In the genomic region with DNA sequence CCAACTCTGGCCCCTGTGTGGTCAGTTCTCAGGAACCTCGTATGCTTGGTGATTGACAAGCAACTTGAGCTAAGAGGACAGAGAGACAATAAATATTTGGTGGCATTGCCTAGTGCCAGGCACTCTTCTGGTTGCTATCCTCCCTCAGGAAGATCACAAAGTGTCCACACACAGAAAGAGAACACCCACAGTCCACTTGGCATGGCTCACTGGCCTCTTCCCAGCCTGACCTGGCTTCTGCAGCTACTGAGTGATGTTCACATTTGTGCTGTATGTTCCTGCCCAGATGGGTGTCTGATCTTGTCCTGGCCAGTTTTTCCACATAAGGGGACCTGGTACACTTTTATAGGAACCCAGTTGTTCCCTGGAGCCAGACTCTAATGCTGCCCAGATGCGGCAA, we compare ENCODE assay signal across 16 mouse cellular contexts.
A peak's percentile ranks its signal among the peaks of the same experiment; 100 is the strongest.
DNase-seq lines count a peak whose midpoint lies in the region; ATAC-seq lines count a peak whose summit lies in the region.
"Had no signal": no experiment of that assay in that cellular context is flagged by ENCODE, and none has a peak within 500 bp of the region (broad histone marks: within the 10 kb centered on the region; RNA-seq: fewer than 3 reads in every experiment).

No protein-coding gene starts in this region.

- intact Hi-C loops in heart, postnatal 10 days (cut with DNase I): no loop called here

- ATAC-seq in heart, embryonic 11.5 days (replicated peaks; ENCODE audit: insufficient number of reproducible peaks, low FRiP score, low TSS enrichment): no peak
- peak; percentile 19; the same call in 1 of the 2 replicates for ATAC-seq in intestine, embryonic 15.5 days
- ATAC-seq: CD4-positive, CD25-positive, alpha-beta regulatory T cell, adult 4 months; Patski had no signal

- no peak overlapping the region for H3K27ac ChIP-seq in heart, embryonic 11.5 days (ENCODE audit: low read depth, low read length)
- H3K27ac ChIP-seq in intestine, embryonic 15.5 days: 0 out of 2 replicates have a peak overlapping the region, but pooled peaks have one; percentile 15
- H3K27ac ChIP-seq: forebrain, embryonic 12.5 days; limb, embryonic 15.5 days; macrophage had no signal

- WGBS in heart, embryonic 11.5 days (ENCODE audit: insufficient replicate concordance): 53% methylated on average over 2 of the region's 2 CpGs
- 31% methylated on average over 2 of the region's 2 CpGs for WGBS in intestine, embryonic 15.5 days

- H3K9ac ChIP-seq in heart, embryonic 11.5 days (ENCODE audit: low read depth, low read length): no peak overlapping the region
- no peak overlapping the region for H3K9ac ChIP-seq in intestine, embryonic 15.5 days
- H3K9ac ChIP-seq: forebrain, embryonic 12.5 days; limb, embryonic 15.5 days had no signal

- H3K4me2 ChIP-seq in heart, embryonic 11.5 days: no peak overlapping the region
- H3K4me2 ChIP-seq in intestine, embryonic 15.5 days (replicated peaks): no peak overlapping the region
- H3K4me2 ChIP-seq: forebrain, embryonic 12.5 days; limb, embryonic 15.5 days had no signal

- H3K4me1 ChIP-seq in heart, embryonic 11.5 days (ENCODE audit: control insufficient read depth, insufficient read depth, low read length): peaks cover 8% of the 10 kb centered on the region
- peaks cover 23% of the 10 kb centered on the region for H3K4me1 ChIP-seq in intestine, embryonic 15.5 days (replicated peaks)

- DNase-seq in heart, postnatal 10 days: peak; percentile 30 to 36
- peak; percentile 87 for DNase-seq in adipocyte (ENCODE audit: low spot score)
- peak; percentile 62 for DNase-seq in cerebellum, adult 8-10 months
- DNase-seq in kidney, postnatal 36 days: no peak
- no peak for DNase-seq in embryo, embryonic 9.5 days (ENCODE audit: extremely low spot score)
- DNase-seq in kidney, postnatal 14 days: no peak
- DNase-seq: adrenal gland, postnatal 36 days; kidney, adult 9 months; thymus, postnatal 36 days had no signal

- H3K9me3 ChIP-seq in heart, embryonic 11.5 days (replicated peaks; ENCODE audit: control insufficient read depth, low read length): no peaks in the 10 kb centered on the region
- H3K9me3 ChIP-seq in intestine, embryonic 15.5 days: no peaks in the 10 kb centered on the region
- H3K9me3 ChIP-seq: forebrain, embryonic 12.5 days; limb, embryonic 15.5 days had no signal

- no peaks in the 10 kb centered on the region for H3K36me3 ChIP-seq in heart, embryonic 11.5 days (ENCODE audit: control insufficient read depth, insufficient read depth, low read length)
- no peaks in the 10 kb centered on the region for H3K36me3 ChIP-seq in intestine, embryonic 15.5 days
- H3K36me3 ChIP-seq: forebrain, embryonic 12.5 days; limb, embryonic 15.5 days had no signal

- peaks cover 2% of the 10 kb centered on the region; the same call in 1 of the 2 replicates for H3K27me3 ChIP-seq in heart, embryonic 11.5 days (ENCODE audit: control insufficient read depth, insufficient read depth, low read length)
- H3K27me3 ChIP-seq in intestine, embryonic 15.5 days (replicated peaks): no peaks in the 10 kb centered on the region
- H3K27me3 ChIP-seq: Patski had no signal

- H3K4me3 ChIP-seq in heart, embryonic 11.5 days (ENCODE audit: low read depth, low read length): no peak overlapping the region
- H3K4me3 ChIP-seq in intestine, embryonic 15.5 days (replicated peaks): no peak overlapping the region
- H3K4me3 ChIP-seq: forebrain, embryonic 12.5 days; limb, embryonic 15.5 days had no signal

Comparison
In these comparisons a context has a peak if more than half of its experiments do, and no peak if none do; other contexts are left out.
1. DNase-seq: peak in heart, postnatal 10 days (2 of 2), adipocyte (single experiment) and cerebellum, adult 8-10 months (single experiment); none in kidney, postnatal 36 days (0 of 2), embryo, embryonic 9.5 days (single experiment) and kidney, postnatal 14 days (single experiment).